In the genomic region with DNA sequence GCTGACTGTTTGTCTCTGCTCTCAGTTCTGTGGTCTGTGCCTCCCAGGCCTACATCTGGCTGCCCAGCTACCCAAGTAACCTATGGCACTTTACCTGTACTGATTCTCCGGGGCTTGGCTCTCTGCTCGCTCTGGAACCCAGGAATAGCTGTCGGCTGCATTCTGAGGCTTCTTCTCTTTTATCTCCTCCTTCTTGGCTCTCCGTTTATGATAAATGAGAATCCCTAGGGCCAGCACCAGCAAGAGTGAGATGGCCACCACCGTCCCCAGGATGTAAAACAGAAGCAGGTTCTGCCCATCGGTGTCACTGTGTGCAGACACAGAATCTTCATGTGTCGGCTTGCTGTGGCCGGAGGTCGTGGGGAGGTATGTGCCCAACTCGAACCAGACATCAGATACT, we compare ENCODE assay signal across 11 mouse cellular contexts. TPM values are rescaled to one million over a fixed set of nuclear protein-coding genes. Genes with fewer than 3 reads are reported as not detected.
DNase-seq lines count a peak whose midpoint lies in the region; ATAC-seq and TF ChIP-seq lines count a peak whose summit lies in the region.
"Had no signal": no experiment of that assay in that cellular context is flagged by ENCODE, and none has a peak within 500 bp of the region (broad histone marks: within the 10 kb centered on the region; RNA-seq: fewer than 3 reads in every experiment).

No protein-coding gene starts in this region.

- DNase-seq in neural tube, embryonic 11.5 days (ENCODE audit: low spot score): no peak
- DNase-seq in hindbrain, postnatal 0 days (ENCODE audit: low spot score): no peak
- no peak for DNase-seq in urinary bladder, postnatal 10 days (ENCODE audit: low spot score)
- DNase-seq: thymus, postnatal 36 days had no signal

- H3K36me3 ChIP-seq in hindbrain, embryonic 13.5 days: no peaks in the 10 kb centered on the region
- no peaks in the 10 kb centered on the region for H3K36me3 ChIP-seq in hindbrain, embryonic 12.5 days
- no peaks in the 10 kb centered on the region for H3K36me3 ChIP-seq in neural tube, embryonic 11.5 days (ENCODE audit: control insufficient read depth, insufficient read depth, low read length)
- no peaks in the 10 kb centered on the region for H3K36me3 ChIP-seq in neural tube, embryonic 15.5 days
- H3K36me3 ChIP-seq in hindbrain, postnatal 0 days (ENCODE audit: insufficient read depth, low read length): no peaks in the 10 kb centered on the region

- no peak overlapping the region for H3K27ac ChIP-seq in hindbrain, embryonic 13.5 days
- H3K27ac ChIP-seq in hindbrain, embryonic 12.5 days: no peak overlapping the region
- no peak overlapping the region for H3K27ac ChIP-seq in neural tube, embryonic 11.5 days (ENCODE audit: low read depth, low read length)
- H3K27ac ChIP-seq in neural tube, embryonic 15.5 days (replicated peaks): no peak overlapping the region
- no peak overlapping the region for H3K27ac ChIP-seq in hindbrain, postnatal 0 days
- H3K27ac ChIP-seq: left cerebral cortex, adult 2 months had no signal

- WGBS in hindbrain, embryonic 13.5 days: 86% methylated on average over 10 of the region's 10 CpGs
- 79% methylated on average over 10 of the region's 10 CpGs for WGBS in hindbrain, embryonic 12.5 days
- WGBS in neural tube, embryonic 11.5 days: 92% methylated on average over 10 of the region's 10 CpGs
- WGBS in neural tube, embryonic 15.5 days: 86% methylated on average over 10 of the region's 10 CpGs
- 88% methylated on average over 10 of the region's 10 CpGs for WGBS in hindbrain, postnatal 0 days

- H3K9me3 ChIP-seq in hindbrain, embryonic 13.5 days: no peaks in the 10 kb centered on the region
- no peaks in the 10 kb centered on the region for H3K9me3 ChIP-seq in hindbrain, embryonic 12.5 days (replicated peaks)
- H3K9me3 ChIP-seq in neural tube, embryonic 11.5 days (ENCODE audit: control insufficient read depth, low read length): no peaks in the 10 kb centered on the region
- no peaks in the 10 kb centered on the region for H3K9me3 ChIP-seq in neural tube, embryonic 15.5 days (replicated peaks)
- H3K9me3 ChIP-seq in hindbrain, postnatal 0 days (ENCODE audit: low read length): no peaks in the 10 kb centered on the region

- no peaks in the 10 kb centered on the region for H3K4me1 ChIP-seq in hindbrain, embryonic 13.5 days (replicated peaks)
- H3K4me1 ChIP-seq in hindbrain, embryonic 12.5 days: 0 out of 2 replicates have a peak, but pooled peaks cover 3% of the 10 kb centered on the region
- H3K4me1 ChIP-seq in neural tube, embryonic 11.5 days (ENCODE audit: control insufficient read depth, insufficient read depth, low read length): no peaks in the 10 kb centered on the region
- H3K4me1 ChIP-seq in neural tube, embryonic 15.5 days: no peaks in the 10 kb centered on the region
- H3K4me1 ChIP-seq in hindbrain, postnatal 0 days (ENCODE audit: insufficient read depth, low read length): peaks cover 5% of the 10 kb centered on the region; the same call in 1 of the 2 replicates

- H3K9ac ChIP-seq in hindbrain, embryonic 13.5 days: no peak overlapping the region
- H3K9ac ChIP-seq in hindbrain, embryonic 12.5 days: no peak overlapping the region
- no peak overlapping the region for H3K9ac ChIP-seq in neural tube, embryonic 11.5 days (ENCODE audit: low read length)
- no peak overlapping the region for H3K9ac ChIP-seq in neural tube, embryonic 15.5 days (replicated peaks)
- H3K9ac ChIP-seq in hindbrain, postnatal 0 days (replicated peaks; ENCODE audit: low read length): no peak overlapping the region

- TF ChIP-seq CTCF in hindbrain, postnatal 0 days (IDR thresholded peaks at IDR 0.05; ENCODE audit: low read depth): no peak

- 0 out of 2 replicates have a peak overlapping the region, but pooled peaks have one; percentile 8 for H3K4me2 ChIP-seq in hindbrain, embryonic 13.5 days
- H3K4me2 ChIP-seq in hindbrain, embryonic 12.5 days (replicated peaks): no peak overlapping the region
- no peak overlapping the region for H3K4me2 ChIP-seq in neural tube, embryonic 11.5 days (ENCODE audit: low read depth)
- no peak overlapping the region for H3K4me2 ChIP-seq in neural tube, embryonic 15.5 days
- H3K4me2 ChIP-seq in hindbrain, postnatal 0 days (ENCODE audit: low read depth, low read length): peak overlapping the region; percentile 13; the same call in 1 of the 2 replicates

- ATAC-seq in hindbrain, embryonic 13.5 days (ENCODE audit: low FRiP score): no peak
- ATAC-seq in hindbrain, embryonic 12.5 days (ENCODE audit: low FRiP score): no peak
- ATAC-seq in neural tube, embryonic 11.5 days (ENCODE audit: insufficient read depth, low FRiP score, low TSS enrichment): no peak
- no peak for ATAC-seq in neural tube, embryonic 15.5 days (ENCODE audit: low FRiP score)
- ATAC-seq in hindbrain, postnatal 0 days: no peak
- 0 out of 2 replicates have a peak, but pooled peaks have one; percentile 8 for ATAC-seq in neutrophil, adult 5-6 weeks (ENCODE audit: extremely low read depth, insufficient number of reproducible peaks, low FRiP score, poor library complexity, severe bottlenecking)
- ATAC-seq in activated CD4-positive, CD25-positive, alpha-beta regulatory T cell, adult 4 months: no peak

- H3K4me3 ChIP-seq in hindbrain, embryonic 13.5 days: peak overlapping the region; percentile 12; the same call in 1 of the 2 replicates
- no peak overlapping the region for H3K4me3 ChIP-seq in hindbrain, embryonic 12.5 days
- peak overlapping the region; percentile 10; the same call in 1 of the 2 replicates for H3K4me3 ChIP-seq in neural tube, embryonic 11.5 days (ENCODE audit: low read depth, low read length)
- no peak overlapping the region for H3K4me3 ChIP-seq in neural tube, embryonic 15.5 days (replicated peaks)
- H3K4me3 ChIP-seq in hindbrain, postnatal 0 days (ENCODE audit: low read length): no peak overlapping the region

- H3K27me3 ChIP-seq in hindbrain, embryonic 13.5 days: no peaks in the 10 kb centered on the region
- H3K27me3 ChIP-seq in hindbrain, embryonic 12.5 days: no peaks in the 10 kb centered on the region
- H3K27me3 ChIP-seq in neural tube, embryonic 11.5 days (ENCODE audit: control insufficient read depth, insufficient read depth, low read length): no peaks in the 10 kb centered on the region
- H3K27me3 ChIP-seq in neural tube, embryonic 15.5 days (replicated peaks): no peaks in the 10 kb centered on the region
- H3K27me3 ChIP-seq in hindbrain, postnatal 0 days (ENCODE audit: insufficient read depth, low read length): no peaks in the 10 kb centered on the region
- H3K27me3 ChIP-seq: CH12.LX had no signal

RNA-seq across cellular contexts. Expression of gene Cd93, which starts 1.9 kb away (rescaled TPM):
- 7.4 and 8.2 TPM in 2 replicates for polyA plus RNA-seq in hindbrain, embryonic 13.5 days (2015; fragmentation: Nextera tagmentation; extraction: Ambion mirVana)
- 7.0 and 7.4 TPM in 2 replicates for polyA plus RNA-seq in hindbrain, embryonic 12.5 days (2016; fragmentation: Nextera tagmentation; extraction: Ambion mirVana)
- 6.4 and 7.1 TPM in 2 replicates for polyA plus RNA-seq in neural tube, embryonic 11.5 days (2014; fragmentation: Nextera tagmentation; extraction: Ambion mirVana)
- polyA plus RNA-seq in neural tube, embryonic 15.5 days (2015; fragmentation: Nextera tagmentation; extraction: Ambion mirVana): 7.6 and 9.2 TPM in 2 replicates
- total RNA-seq in hindbrain, postnatal 0 days (2014; rRNA removed): 21.5 and 24.3 TPM in 2 replicates
- polyA plus RNA-seq in hindbrain, postnatal 0 days (2015; fragmentation: Nextera tagmentation; extraction: Ambion mirVana): 5.0 and 5.3 TPM in 2 replicates
- total RNA-seq in neutrophil, adult 5-6 weeks (2017): 15.1 and 15.7 TPM in 2 replicates
- under 1 TPM in 1 of 2 experiments, not detected in 1; 0.08 TPM for polyA plus RNA-seq in activated CD4-positive, CD25-positive, alpha-beta regulatory T cell, adult 4 months (2017; shearing (Covaris generic))

RNA-seq across cellular contexts. Expression of gene Thbd, which starts 33.4 kb away (rescaled TPM):
- 8.8 and 10.3 TPM in 2 replicates for polyA plus RNA-seq in hindbrain, embryonic 13.5 days (2015; fragmentation: Nextera tagmentation; extraction: Ambion mirVana)
- polyA plus RNA-seq in hindbrain, embryonic 12.5 days (2016; fragmentation: Nextera tagmentation; extraction: Ambion mirVana): 13.4 and 16.6 TPM in 2 replicates
- 5.9 and 6.4 TPM in 2 replicates for polyA plus RNA-seq in neural tube, embryonic 11.5 days (2014; fragmentation: Nextera tagmentation; extraction: Ambion mirVana)
- 6.7 and 8.0 TPM in 2 replicates for polyA plus RNA-seq in neural tube, embryonic 15.5 days (2015; fragmentation: Nextera tagmentation; extraction: Ambion mirVana)
- 17.3 and 31.7 TPM in 2 replicates for total RNA-seq in hindbrain, postnatal 0 days (2014; rRNA removed)
- 13.3 and 13.4 TPM in 2 replicates for polyA plus RNA-seq in hindbrain, postnatal 0 days (2015; fragmentation: Nextera tagmentation; extraction: Ambion mirVana)
- total RNA-seq in neutrophil, adult 5-6 weeks (2017): 17.3 and 18.0 TPM in 2 replicates
- polyA plus RNA-seq in activated CD4-positive, CD25-positive, alpha-beta regulatory T cell, adult 4 months (2017; shearing (Covaris generic)): under 1 TPM; 0.26 to 0.32 TPM
- total RNA-seq: CH12.LX had no signal

RNA-seq across cellular contexts. Expression of gene Sstr4, which starts 46.3 kb away (rescaled TPM):
- 2.1 and 2.5 TPM in 2 replicates for polyA plus RNA-seq in hindbrain, embryonic 13.5 days (2015; fragmentation: Nextera tagmentation; extraction: Ambion mirVana)
- 1.7 TPM in 2 replicates for polyA plus RNA-seq in hindbrain, embryonic 12.5 days (2016; fragmentation: Nextera tagmentation; extraction: Ambion mirVana)
- 0.34 and 0.80 TPM in 2 replicates for polyA plus RNA-seq in neural tube, embryonic 11.5 days (2014; fragmentation: Nextera tagmentation; extraction: Ambion mirVana)
- 3.2 and 3.8 TPM in 2 replicates for polyA plus RNA-seq in neural tube, embryonic 15.5 days (2015; fragmentation: Nextera tagmentation; extraction: Ambion mirVana)
- total RNA-seq in hindbrain, postnatal 0 days (2014; rRNA removed): 13.4 and 14.0 TPM in 2 replicates
- 2.7 and 2.8 TPM in 2 replicates for polyA plus RNA-seq in hindbrain, postnatal 0 days (2015; fragmentation: Nextera tagmentation; extraction: Ambion mirVana)
- 2.0 and 3.6 TPM in 2 replicates for total RNA-seq in neutrophil, adult 5-6 weeks (2017)
- polyA plus RNA-seq in activated CD4-positive, CD25-positive, alpha-beta regulatory T cell, adult 4 months (2017; shearing (Covaris generic)): not detected
- total RNA-seq: CH12.LX had no signal

Comparison
In these comparisons a context has a peak if more than half of its experiments do, and no peak if none do; other contexts are left out.
1. H3K4me2 ChIP-seq: peak in hindbrain, embryonic 13.5 days (single experiment) and hindbrain, postnatal 0 days (single experiment); none in hindbrain, embryonic 12.5 days (single experiment), neural tube, embryonic 11.5 days (single experiment) and neural tube, embryonic 15.5 days (single experiment).
2. H3K4me3 ChIP-seq: peak in hindbrain, embryonic 13.5 days (single experiment) and neural tube, embryonic 11.5 days (single experiment); none in hindbrain, embryonic 12.5 days (single experiment), neural tube, embryonic 15.5 days (single experiment) and hindbrain, postnatal 0 days (single experiment).